Mouse (Mus musculus): ENCODE measurements around the gene Ankrd33b. TPM values are rescaled to one million over a fixed set of nuclear protein-coding genes. Genes with fewer than 3 reads are reported as not detected.

Ankrd33b gene
- polyA plus RNA-seq, 2 experiments, result 0.52 to 0.59 TPM

DNA sequence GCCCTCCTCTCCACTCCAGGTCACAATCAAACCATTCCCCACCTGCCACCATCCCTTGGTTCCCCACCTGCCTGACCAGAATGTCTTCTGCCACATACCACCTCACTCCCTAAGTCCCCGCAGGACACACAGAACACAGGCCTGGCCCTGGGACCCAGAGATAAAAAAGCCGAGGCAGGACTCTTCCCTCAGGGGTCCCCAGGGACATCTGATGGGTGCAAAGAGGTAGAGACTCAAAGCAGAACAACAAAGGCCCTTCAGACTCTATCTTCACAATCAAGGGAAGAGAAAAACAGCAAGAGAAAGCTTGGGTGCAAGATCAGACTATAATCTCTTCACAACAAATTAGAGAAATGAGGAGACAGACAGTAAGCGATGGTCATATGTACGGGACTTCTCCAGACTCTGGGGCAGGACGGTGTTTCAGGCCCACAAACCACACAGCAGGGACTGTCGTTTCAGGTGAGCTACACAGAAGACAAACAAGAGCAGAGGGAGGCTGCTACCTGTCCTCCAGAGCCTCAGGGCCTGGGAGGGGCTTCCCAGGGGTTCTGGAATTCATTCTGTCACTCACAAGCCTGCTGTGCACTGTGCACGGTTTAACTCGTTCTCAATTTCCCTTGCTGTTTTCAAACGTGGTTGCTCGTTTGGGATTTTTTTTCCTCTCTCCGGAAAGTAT, 2.3 kb downstream of the Ankrd33b start:
- Histone ChIP-seq H3K4me2 (replicated peaks; ENCODE audit: low read depth, low read length, severe bottlenecking) (peak overlapping the region; percentile 100), H3K27ac (replicated peaks; ENCODE audit: low read depth, low read length) (no peak overlapping the region), H3K9ac (ENCODE audit: low read depth, low read length, severe bottlenecking) (no peak overlapping the region), H3K27me3 (ENCODE audit: control insufficient read depth, insufficient read depth, low read length) (peaks cover 51% of the 10 kb centered on the region), H3K9me3 (ENCODE audit: control insufficient read depth, low read length) (no peaks in the 10 kb centered on the region), H3K4me1 (ENCODE audit: control insufficient read depth, insufficient read depth, low read length) (peaks cover 19% of the 10 kb centered on the region), H3K36me3 (ENCODE audit: control insufficient read depth, insufficient read depth, low read length) (no peaks in the 10 kb centered on the region), H3K4me3 (replicated peaks; ENCODE audit: low read length) (peak overlapping the region; percentile 58)
- no peak for TF ChIP-seq POLR2A (IDR thresholded peaks at IDR 0.05; ENCODE audit: borderline replicate concordance, extremely low read depth, insufficient read depth, insufficient read length)
- ATAC-seq (ENCODE audit: low FRiP score, low read depth), result no peak
- 15% methylated on average over 11 of the region's 11 CpGs for WGBS
- no peak for DNase-seq (ENCODE audit: low spot score)

DNA sequence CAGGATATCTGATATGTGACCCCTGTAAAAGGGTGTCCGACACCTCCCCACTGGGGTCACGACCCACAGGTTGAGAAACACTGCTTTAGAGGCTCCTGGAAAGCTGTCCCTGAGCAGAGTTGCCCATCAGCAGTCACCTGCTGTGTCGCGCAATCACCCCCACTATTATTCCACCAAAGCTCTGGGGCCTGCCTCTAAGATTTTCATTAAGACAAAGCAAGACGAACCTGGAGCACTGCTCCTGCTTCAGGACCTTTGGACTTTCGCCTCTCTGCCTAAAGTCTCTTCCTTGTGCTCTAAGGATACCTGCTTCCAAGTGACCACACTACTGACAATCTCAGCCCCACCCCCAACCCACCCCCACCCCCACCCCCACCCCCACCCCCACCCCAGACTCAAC, 3.1 kb downstream of the Ankrd33b start:
- no peaks in the 10 kb centered on the region for H3K9me3 ChIP-seq (ENCODE audit: control insufficient read depth, low read length)
- peaks cover 19% of the 10 kb centered on the region for H3K4me1 ChIP-seq (ENCODE audit: control insufficient read depth, insufficient read depth, low read length)
- H3K27me3 ChIP-seq (ENCODE audit: control insufficient read depth, insufficient read depth, low read length), result peaks cover 47% of the 10 kb centered on the region
- no peak overlapping the region for H3K27ac ChIP-seq (replicated peaks; ENCODE audit: low read depth, low read length)
- H3K4me3 ChIP-seq (replicated peaks; ENCODE audit: low read length), result no peak overlapping the region
- no peak overlapping the region for H3K9ac ChIP-seq (ENCODE audit: low read depth, low read length, severe bottlenecking)
- no peak for ATAC-seq (ENCODE audit: low FRiP score, low read depth)
- H3K4me2 ChIP-seq (replicated peaks; ENCODE audit: low read depth, low read length, severe bottlenecking), result no peak overlapping the region
- no peaks in the 10 kb centered on the region for H3K36me3 ChIP-seq (ENCODE audit: control insufficient read depth, insufficient read depth, low read length)
- no peak for TF ChIP-seq POLR2A (IDR thresholded peaks at IDR 0.05; ENCODE audit: borderline replicate concordance, extremely low read depth, insufficient read depth, insufficient read length)
- DNase-seq (ENCODE audit: low spot score), result no peak
- 58% methylated on average over 6 of the region's 6 CpGs for WGBS

DNA sequence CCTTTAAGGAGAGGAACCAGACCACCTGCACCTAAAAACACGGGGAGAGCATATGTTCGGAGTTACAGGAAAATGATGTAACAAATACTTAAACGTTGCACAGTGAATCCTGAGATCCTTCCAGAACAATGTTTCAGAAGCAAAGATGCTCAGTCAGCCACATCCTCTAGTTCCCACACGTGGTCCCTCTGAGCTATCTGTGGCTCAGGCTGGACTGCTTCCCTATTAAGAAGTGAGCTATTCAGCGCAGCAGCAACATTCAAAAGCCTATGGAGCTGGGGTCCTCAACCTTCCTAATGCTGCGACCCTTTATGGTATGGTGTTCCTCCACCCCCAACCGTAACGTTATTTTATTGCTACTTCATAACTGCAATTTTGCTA, 3.6 kb downstream of the Ankrd33b start:
- no peaks in the 10 kb centered on the region for H3K36me3 ChIP-seq (ENCODE audit: control insufficient read depth, insufficient read depth, low read length)
- ATAC-seq (ENCODE audit: low FRiP score, low read depth), result no peak
- H3K27ac ChIP-seq (replicated peaks; ENCODE audit: low read depth, low read length), result no peak overlapping the region
- WGBS, result 56% methylated on average over 8 of the region's 8 CpGs
- peaks cover 43% of the 10 kb centered on the region for H3K27me3 ChIP-seq (ENCODE audit: control insufficient read depth, insufficient read depth, low read length)
- no peaks in the 10 kb centered on the region for H3K9me3 ChIP-seq (ENCODE audit: control insufficient read depth, low read length)
- H3K9ac ChIP-seq (ENCODE audit: low read depth, low read length, severe bottlenecking), result no peak overlapping the region
- no peak for DNase-seq (ENCODE audit: low spot score)
- no peak overlapping the region for H3K4me2 ChIP-seq (replicated peaks; ENCODE audit: low read depth, low read length, severe bottlenecking)
- no peak for TF ChIP-seq POLR2A (IDR thresholded peaks at IDR 0.05; ENCODE audit: borderline replicate concordance, extremely low read depth, insufficient read depth, insufficient read length)
- no peak overlapping the region for H3K4me3 ChIP-seq (replicated peaks; ENCODE audit: low read length)
- peaks cover 19% of the 10 kb centered on the region for H3K4me1 ChIP-seq (ENCODE audit: control insufficient read depth, insufficient read depth, low read length)

DNA sequence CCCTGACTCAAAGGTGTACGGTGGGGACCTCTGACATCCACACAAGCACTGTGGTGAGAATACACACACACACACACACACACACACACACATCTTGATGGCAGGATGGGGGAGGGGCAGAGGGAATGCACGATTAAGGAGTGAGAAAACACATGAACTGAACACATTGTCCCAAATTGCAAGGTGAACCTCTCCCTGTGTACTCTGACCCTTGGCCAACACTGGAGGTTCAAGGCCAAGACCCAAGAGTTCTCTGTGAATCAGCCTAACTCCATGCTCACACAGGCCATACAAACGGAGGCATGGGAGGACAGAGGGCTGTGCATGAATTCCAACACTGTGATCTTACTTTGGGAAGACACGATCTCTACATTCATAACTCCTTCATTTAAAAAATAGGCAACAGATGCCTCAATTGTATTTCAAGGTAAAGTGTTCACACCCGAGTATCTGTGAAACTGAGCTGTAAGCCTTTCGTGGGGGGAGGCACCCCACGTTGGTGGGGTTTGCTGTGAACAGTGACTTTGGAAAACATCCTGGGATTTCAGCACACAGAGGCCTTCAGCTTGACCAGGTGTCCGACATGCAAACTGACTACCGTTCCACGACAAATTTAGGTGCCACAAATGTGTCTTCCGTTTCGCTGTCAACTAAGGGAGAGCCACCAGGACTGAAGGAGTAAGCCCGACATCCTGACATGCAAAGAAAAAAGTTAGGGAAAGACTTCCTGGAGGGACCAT, 4.1 kb downstream of the Ankrd33b start:
- Histone ChIP-seq H3K9ac (ENCODE audit: low read depth, low read length, severe bottlenecking) (no peak overlapping the region), H3K9me3 (ENCODE audit: control insufficient read depth, low read length) (no peaks in the 10 kb centered on the region), H3K4me1 (ENCODE audit: control insufficient read depth, insufficient read depth, low read length) (peaks cover 19% of the 10 kb centered on the region), H3K27ac (replicated peaks; ENCODE audit: low read depth, low read length) (no peak overlapping the region), H3K4me2 (replicated peaks; ENCODE audit: low read depth, low read length, severe bottlenecking) (no peak overlapping the region), H3K4me3 (replicated peaks; ENCODE audit: low read length) (no peak overlapping the region), H3K36me3 (ENCODE audit: control insufficient read depth, insufficient read depth, low read length) (no peaks in the 10 kb centered on the region), H3K27me3 (ENCODE audit: control insufficient read depth, insufficient read depth, low read length) (peaks cover 37% of the 10 kb centered on the region)
- TF ChIP-seq POLR2A (IDR thresholded peaks at IDR 0.05; ENCODE audit: borderline replicate concordance, extremely low read depth, insufficient read depth, insufficient read length), result no peak
- 82% methylated on average over 13 of the region's 13 CpGs for WGBS
- DNase-seq (ENCODE audit: low spot score) (no peak), ATAC-seq (ENCODE audit: low FRiP score, low read depth) (no peak)

DNA sequence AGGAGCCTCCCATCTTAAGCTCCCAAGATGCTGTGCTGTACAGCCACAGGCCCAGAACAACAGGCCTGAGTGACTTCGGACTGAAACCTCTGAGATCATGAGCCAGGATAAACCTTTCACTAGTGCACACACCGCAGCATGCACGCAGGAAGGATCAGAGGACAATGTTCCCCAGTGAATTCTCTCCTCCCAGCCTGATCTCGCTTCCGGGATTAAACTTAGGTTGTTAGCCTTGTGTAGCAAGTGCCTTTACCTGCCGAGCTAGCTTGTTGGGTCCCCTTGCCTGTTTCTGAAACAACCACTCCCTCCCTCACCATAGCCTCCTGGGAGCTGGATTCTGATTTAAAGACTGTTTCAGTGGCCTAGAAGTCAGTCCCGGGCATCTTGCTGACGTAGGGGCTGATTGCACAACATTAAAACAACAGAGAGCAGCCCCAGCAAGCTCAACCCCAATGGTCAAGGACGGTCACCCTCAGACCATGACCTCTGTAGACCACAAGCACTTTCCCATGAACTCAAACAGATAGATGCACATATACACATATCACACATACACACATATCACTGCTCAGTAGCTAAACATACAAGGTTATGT, 6.2 kb downstream of the Ankrd33b start:
- Histone ChIP-seq H3K4me3 (replicated peaks; ENCODE audit: low read length) (no peak overlapping the region), H3K9me3 (ENCODE audit: control insufficient read depth, low read length) (no peaks in the 10 kb centered on the region), H3K9ac (ENCODE audit: low read depth, low read length, severe bottlenecking) (no peak overlapping the region), H3K36me3 (ENCODE audit: control insufficient read depth, insufficient read depth, low read length) (no peaks in the 10 kb centered on the region), H3K4me2 (replicated peaks; ENCODE audit: low read depth, low read length, severe bottlenecking) (no peak overlapping the region), H3K4me1 (ENCODE audit: control insufficient read depth, insufficient read depth, low read length) (peaks cover 9% of the 10 kb centered on the region; the same call in 1 of the 2 replicates), H3K27ac (replicated peaks; ENCODE audit: low read depth, low read length) (no peak overlapping the region), H3K27me3 (ENCODE audit: control insufficient read depth, insufficient read depth, low read length) (peaks cover 17% of the 10 kb centered on the region)
- DNase-seq (ENCODE audit: low spot score) (no peak), ATAC-seq (ENCODE audit: low FRiP score, low read depth) (no peak)
- WGBS, result 88% methylated on average over 9 of the region's 9 CpGs
- no peak for TF ChIP-seq POLR2A (IDR thresholded peaks at IDR 0.05; ENCODE audit: borderline replicate concordance, extremely low read depth, insufficient read depth, insufficient read length)
